Mouse (Mus musculus) sigmoid colon, adult 10 weeks (tissue): Measurements from ENCODE around the gene Nhlrc1. TPM values are rescaled to one million over a fixed set of nuclear protein-coding genes. Genes with fewer than 3 reads are reported as not detected.

Experiments used
- polyA plus RNA-seq: library from polyadenylated mRNA; stranded (reverse); fragments of 350-450 nt; fragmentation: Illumina TruSeq; extraction: RNeasy Lipid Tissue Mini Kit (QIAGEN cat#74804); gene quantifications from one replicate; pipeline ENCODE4 v1.2.3, GENCODE M21; 2014; ENCODE audit warnings: low read depth, low replicate concordance

Nhlrc1 gene
- 7.5 TPM for polyA plus RNA-seq

GRCm38 (mm10) chr13:47014334-47015194 lies at the start of gene Nhlrc1:
TSS of gene Nhlrc1 (minus strand) at chr13:47014850.

DNA sequence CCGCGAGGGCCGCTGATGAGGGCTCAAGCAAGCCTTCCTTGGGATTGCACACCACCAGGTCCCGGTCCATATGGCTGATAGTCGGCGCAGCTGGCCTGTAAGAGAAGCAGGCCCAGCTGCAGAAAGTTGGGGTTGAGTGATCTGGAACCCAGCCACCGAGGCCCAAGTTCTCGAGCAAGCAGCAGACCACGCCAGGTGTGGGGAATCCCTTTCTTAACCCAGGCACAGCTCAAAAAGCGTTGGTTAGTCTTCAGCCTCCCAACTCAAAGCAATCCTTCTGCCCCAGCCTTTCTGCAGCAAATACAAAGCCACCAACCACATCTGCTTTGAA lies 29.9 kb upstream of the Nhlrc1 start, which contains the start of gene Tpmt:
Gene Tpmt (minus strand): TSS at position 121 of the 331 bp plus-strand sequence.

DNA sequence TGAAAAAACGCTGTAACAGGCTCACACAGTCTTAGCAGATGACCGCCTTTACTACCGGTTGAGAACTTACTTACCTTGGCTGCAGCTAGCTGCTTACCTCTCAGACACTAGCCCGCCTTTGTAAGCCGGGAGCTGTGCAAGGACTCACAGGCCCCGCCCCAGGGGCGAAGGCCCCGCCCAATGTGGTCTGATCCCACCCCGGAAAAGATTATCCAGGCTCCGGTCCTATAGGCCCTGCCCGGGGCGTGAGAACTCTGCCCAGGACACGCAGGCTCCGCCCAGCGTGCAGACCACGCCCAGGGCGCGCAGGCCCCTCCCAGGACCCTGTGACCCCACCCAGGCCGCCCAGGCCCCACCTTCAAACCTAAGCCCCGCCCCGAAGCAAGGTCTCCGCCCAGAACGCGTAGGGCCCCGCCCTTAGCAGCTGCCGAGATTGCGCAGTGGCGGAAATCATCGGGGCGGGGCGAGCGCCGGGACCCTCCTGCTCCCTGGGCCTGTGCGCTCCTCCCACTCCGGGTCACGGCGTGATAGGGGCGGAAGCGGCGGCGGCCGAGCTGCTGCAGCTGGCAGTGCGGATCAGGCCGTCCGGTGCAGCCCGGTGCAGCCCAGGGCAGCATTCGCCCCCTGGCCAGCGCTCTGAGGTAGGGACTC lies 28.5 kb upstream of the Nhlrc1 start, which contains the start of gene Kdm1b:
Gene Kdm1b (plus strand): TSS at position 470 of the 651 bp plus-strand sequence.

Other genes starting within 250 kb of the Nhlrc1 start
- gene Kif13a, start 85.0 kb downstream of the Nhlrc1 start, polyA plus RNA-seq: 38.2 TPM
- 117 TPM for gene Kdm1b, start 28.6 kb upstream of the Nhlrc1 start, polyA plus RNA-seq
- gene Tpmt, start 29.9 kb upstream of the Nhlrc1 start, polyA plus RNA-seq: 44.4 TPM
- gene Dek, start 91.4 kb upstream of the Nhlrc1 start, polyA plus RNA-seq: 406 TPM
- 5.8 TPM for gene Rnf144b, start 107.8 kb upstream of the Nhlrc1 start, polyA plus RNA-seq